Mouse (Mus musculus): ENCODE data around the gene Nfkb2.
A peak's percentile ranks its signal among the peaks of the same experiment; 100 is the strongest.

Gene Nfkb2

DNA sequence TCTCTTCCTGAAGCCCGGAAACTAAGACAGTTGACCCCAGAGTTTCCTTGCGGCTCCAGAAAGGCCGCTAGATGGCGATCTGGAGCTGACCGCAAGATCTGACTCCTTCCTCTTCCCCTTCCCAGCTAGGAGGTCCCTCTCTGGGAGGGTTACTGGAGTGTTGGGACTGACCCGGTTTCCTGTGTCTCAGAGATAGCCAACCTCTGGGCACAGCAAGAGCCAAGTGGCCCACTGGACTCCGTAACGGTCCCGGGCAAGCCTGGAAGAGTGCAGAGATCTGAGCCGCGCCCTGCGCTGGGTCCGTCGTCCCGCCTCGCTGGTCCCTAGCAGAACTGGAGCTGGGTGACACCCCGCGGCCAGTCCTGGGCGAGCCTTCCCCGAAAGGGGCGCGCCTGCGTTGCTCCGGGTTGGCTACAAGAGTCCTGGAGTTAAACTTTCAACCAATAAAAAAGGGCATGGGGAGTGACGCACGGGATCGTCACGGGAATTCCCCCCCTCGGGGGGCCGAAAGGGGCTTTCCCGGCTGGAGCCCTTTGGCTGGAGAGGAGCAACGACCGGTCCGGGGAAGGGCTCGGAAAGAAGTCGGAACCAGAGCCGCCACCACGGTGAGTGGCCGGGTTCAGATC lies at the start of gene Nfkb2:
Gene Nfkb2 (plus strand): TSS at position 105 of the 626 bp plus-strand sequence.
- peak; percentile 92 for DNase-seq (ENCODE audit: low read depth, low spot score)

GRCm38 (mm10) chr19:46264762-46265161 lies 39.4 kb upstream of the Nfkb2 start:
- DNase-seq (ENCODE audit: low read depth, low spot score): peak; percentile 27

GRCm38 (mm10) chr19:46275307-46275706 lies 28.8 kb upstream of the Nfkb2 start:
- DNase-seq (ENCODE audit: low read depth, low spot score): peak; percentile 14

DNA sequence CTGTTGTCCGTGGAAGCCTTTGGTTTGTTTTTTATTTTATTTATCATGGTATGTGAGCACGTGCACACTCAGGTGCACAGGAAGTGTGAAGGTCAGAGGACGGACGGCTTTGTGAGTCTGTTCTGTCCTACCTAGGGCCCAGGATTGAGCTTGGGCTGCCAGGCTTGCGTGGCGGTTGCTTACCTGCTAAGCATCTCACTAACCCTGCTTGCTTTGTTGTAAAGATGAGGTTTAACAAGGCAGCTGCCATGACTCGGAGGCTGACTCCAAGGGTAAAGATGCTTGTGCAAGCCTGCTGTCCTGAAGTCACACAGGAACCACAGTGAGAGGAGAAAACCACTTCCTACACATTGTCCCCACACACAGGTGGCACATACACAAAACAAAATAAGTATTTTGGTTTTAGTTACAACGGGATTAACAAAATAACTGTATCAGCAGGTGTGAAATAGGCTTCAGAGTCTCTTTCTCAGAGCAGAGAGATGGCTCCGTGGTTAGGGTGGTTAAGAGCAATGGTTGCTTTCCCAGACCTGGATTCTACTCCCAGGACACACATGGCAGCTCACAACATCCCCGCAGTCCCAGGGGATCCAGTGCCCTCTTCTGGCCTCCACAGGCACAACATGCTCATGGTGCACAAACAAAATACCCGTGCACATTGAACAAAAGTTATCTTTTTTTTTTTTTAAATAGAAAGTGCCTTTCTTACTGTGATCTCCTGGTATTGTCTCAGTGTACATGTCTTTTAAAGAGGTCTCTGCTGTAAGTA lies 21.9 kb upstream of the Nfkb2 start:
- DNase-seq (ENCODE audit: low read depth, low spot score): no peak

- DNase-seq (ENCODE audit: low read depth, low spot score): no peak
Measured at GRCm38 (mm10) chr19:46284686-46285085, 19.4 kb upstream of the Nfkb2 start.

DNA sequence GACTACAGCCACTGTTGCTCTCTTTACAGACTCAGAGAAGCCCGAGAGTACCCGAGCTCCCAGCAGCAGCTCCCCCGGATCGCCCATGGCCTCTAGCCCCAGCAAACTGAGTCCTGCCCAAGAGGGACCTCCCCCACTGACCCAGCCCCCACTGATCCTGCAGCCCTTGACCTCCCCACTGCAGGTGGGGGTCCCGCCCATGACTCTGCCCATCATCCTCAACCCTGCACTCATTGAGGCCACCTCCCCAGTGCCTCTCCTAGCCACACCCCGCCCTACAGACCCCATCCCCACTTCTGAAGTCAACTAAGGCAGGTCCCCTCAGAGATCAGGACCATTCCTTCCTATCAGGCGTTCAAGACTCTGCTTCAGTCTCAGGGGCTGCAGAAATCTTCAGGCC lies 18.5 kb upstream of the Nfkb2 start:
- DNase-seq (ENCODE audit: low read depth, low spot score): no peak

GRCm38 (mm10) chr19:46286047-46286446 lies 18.1 kb upstream of the Nfkb2 start:
- DNase-seq (ENCODE audit: low read depth, low spot score): no peak

DNA sequence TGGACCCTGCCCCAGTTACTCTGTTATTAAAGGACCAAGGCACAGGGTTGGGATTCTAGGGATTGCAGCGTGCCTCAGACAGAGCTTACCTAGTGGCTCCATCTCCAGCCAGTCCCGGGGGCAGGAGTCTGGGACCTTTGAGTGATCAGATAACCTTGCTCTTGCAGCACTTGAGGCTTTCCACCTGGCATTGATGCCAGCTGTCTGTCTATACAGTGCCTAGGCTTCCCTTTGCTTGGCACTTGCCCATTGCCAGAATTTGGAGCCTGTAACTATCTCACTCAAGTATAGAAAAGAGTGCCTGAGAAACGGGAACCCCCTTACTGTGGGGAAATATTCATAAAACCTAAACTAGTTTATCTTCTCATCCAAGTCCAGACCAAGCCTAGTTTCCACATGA lies 17.2 kb upstream of the Nfkb2 start:
- DNase-seq (ENCODE audit: low read depth, low spot score): no peak

- no peak for DNase-seq (ENCODE audit: low read depth, low spot score)
Measured at GRCm38 (mm10) chr19:46287566-46287965, 16.6 kb upstream of the Nfkb2 start.

DNA sequence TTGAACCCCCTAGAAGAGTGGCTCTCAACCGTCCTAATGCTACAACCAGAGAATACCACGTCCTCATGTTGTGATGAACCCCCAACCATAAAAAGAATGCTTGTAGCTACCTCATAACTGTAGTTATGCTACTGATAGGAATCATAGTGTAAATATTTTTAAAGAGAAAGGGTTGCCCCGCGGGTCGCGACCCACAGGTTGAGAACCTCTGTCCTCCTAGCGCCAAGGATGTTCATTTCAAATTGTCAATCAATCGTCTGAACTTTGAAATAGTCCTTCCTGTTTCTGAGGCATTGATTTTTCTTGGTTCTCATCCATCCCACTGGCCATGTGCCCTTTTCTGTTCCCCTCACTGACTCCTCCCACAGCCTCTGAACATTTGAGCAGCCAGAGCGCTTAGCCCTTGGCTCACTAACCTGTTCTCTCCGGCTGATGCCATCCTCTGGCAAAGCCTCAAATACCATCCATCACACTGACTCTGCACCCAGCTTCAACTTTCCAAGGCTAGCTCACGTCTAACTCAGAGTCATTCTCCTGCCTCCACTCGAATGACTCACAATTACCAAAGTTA lies 13.5 kb upstream of the Nfkb2 start:
- no peak for DNase-seq (ENCODE audit: low read depth, low spot score)

DNA sequence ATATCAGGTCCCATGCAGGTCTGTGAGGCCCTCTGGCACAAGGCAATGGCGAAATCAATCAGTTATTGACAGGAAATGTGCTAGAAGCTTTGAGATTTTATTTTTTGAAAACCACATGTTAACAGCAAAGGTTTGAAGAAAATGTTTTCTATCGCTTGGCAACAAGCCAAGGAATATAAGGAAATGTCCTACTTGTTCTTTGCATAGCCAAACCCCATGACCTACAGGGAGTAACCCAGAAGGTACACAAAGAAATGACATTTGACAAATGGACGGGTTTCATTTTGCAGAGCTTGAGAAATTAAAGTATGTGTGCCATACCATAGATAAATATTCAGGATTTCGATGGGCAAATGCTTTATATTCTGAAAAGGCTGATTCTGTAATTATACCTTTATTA lies 7.2 kb upstream of the Nfkb2 start:
- no peak for DNase-seq (ENCODE audit: low read depth, low spot score)

DNA sequence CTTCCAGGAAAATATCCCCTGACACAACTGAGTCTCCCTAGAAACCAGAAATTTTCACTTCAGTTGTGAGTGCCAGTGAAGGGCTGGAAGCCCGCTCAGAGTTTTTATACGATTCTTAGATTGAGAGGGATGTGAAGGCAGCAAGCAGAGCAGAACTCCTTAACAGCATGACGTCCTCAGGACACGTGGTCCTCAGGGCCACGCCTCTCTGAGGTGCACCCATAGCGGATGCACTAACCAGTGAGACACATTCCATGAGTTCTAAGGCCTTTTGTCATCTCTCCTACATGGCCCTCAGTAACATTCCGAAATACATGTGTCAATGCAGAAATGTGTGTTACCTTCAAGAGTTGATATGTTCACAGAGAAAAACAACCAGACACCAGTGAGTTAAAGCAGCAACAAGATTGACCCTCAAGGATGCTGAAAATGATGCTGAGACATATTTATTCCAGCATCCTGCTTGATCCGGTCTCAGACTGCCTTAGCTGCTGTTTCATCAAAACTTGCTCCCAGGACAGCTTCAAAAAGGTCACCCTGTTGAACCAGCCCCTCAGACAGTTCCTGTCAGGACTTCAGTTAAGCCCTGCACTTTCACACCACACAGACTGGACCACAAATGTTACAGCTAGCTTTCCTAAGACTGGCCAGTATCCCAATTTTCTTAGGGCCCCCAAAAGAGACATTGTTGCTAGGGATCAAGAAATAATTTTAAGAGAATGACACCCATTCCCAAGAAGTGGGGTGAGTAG lies 3.6 kb upstream of the Nfkb2 start:
- no peak for DNase-seq (ENCODE audit: low read depth, low spot score)

DNA sequence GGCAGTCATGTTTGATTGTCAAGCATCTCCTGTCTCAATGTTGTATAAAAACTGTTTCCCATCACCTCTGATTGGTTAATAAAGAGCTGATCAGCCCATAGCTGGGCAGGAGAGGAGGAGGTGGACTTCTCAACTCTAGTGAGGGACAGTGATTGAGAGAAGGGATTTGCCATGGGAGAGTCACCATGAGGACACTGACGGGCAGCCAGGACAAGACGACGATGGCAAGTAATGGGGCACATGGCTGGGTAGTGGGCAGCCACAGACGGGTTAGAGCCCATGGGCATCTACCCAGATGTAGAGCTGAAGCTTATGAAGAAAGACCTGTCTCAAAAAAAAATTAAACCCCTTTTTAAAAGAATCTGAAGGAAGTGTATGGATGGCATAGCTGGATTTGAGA lies 1.6 kb upstream of the Nfkb2 start:
- no peak for DNase-seq (ENCODE audit: low read depth, low spot score)

GRCm38 (mm10) chr19:46303251-46304215 lies 587 bp upstream of the Nfkb2 start:
- DNase-seq (ENCODE audit: low read depth, low spot score): no peak

- no peak for DNase-seq (ENCODE audit: low read depth, low spot score)
Measured at GRCm38 (mm10) chr19:46304908-46305333, 801 bp downstream of the Nfkb2 start.

GRCm38 (mm10) chr19:46305432-46306267 lies 1.5 kb downstream of the Nfkb2 start:
- DNase-seq (ENCODE audit: low read depth, low spot score): peak; percentile 86

DNA sequence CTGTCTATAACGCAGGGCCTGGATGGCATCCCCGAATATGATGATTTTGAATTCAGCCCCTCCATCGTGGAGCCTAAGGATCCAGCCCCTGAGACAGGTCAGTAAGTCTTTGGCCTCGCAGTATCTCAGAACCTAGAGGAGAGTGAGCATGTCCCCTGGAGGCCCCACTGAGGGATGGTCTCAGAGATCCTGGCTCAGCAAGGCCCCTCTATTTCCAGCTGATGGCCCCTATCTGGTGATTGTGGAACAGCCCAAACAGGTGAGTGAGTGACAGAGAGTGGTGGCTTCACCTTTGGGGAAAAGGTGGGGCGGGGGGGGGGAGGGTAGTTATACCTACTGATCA lies 2.1 kb downstream of the Nfkb2 start:
- no peak for DNase-seq (ENCODE audit: low read depth, low spot score)

DNA sequence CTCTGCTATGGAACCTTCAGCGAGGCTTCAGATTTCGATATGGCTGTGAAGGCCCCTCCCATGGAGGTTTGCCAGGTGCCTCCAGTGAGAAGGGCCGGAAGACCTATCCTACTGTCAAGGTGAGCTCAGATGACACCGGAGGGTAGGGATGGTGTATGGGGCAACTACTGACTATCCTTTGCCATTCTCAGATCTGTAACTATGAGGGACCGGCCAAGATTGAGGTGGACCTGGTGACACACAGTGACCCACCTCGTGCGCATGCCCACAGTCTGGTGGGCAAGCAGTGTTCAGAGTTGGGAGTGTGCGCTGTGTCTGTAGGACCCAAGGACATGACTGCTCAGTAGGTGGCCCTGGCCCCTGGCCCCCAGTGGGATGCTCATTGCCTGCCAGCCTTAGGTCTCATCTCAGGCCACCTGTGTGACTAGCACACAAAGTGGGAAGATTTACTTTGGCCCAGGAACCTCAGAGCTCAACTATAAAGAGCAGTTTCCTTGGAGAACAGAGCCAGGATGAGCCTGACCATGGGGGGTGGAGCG lies 2.7 kb downstream of the Nfkb2 start:
- DNase-seq (ENCODE audit: low read depth, low spot score): no peak

GRCm38 (mm10) chr19:46307781-46308180 lies 3.7 kb downstream of the Nfkb2 start:
- no peak for DNase-seq (ENCODE audit: low read depth, low spot score)

GRCm38 (mm10) chr19:46308303-46308702 lies 4.2 kb downstream of the Nfkb2 start:
- no peak for DNase-seq (ENCODE audit: low read depth, low spot score)
